Mouse (Mus musculus) hindbrain, embryonic 11.5 days (tissue): ENCODE data around the gene Polr3gl. TPM values are rescaled to one million over a fixed set of nuclear protein-coding genes. Genes with fewer than 3 reads are reported as not detected.

Experiments used
- ATAC-seq: fragments of 200-750 bp; cut with Nextera tagmentation; 2 replicates; pipeline ENCODE4 v1.8.0; 2017; ENCODE audit warnings: mild to moderate bottlenecking, moderate TSS enrichment, moderate library complexity; ENCODE audit not compliant: low FRiP score
- DNase-seq: peaks from one replicate; pipeline ENCODE4 v3.0.0-alpha.2; 2015; ENCODE audit warnings: low spot score
- H3K27ac ChIP-seq: fragments of 300-500 bp; sonication (generic); 2 replicates; pipeline ENCODE4 v1.5.1; 2014; ENCODE audit warnings: mild to moderate bottlenecking, low read depth, low read length
- H3K27me3 ChIP-seq: fragments of 300-500 bp; sonication (generic); 2 replicates; pipeline ENCODE4 v1.6.1; 2014; ENCODE audit warnings: mild to moderate bottlenecking, low read length, moderate library complexity, mixed read lengths; ENCODE audit not compliant: control insufficient read depth, insufficient read depth
- H3K36me3 ChIP-seq: fragments of 300-500 bp; sonication (generic); 2 replicates; pipeline ENCODE4 v1.6.1; 2014; ENCODE audit warnings: mild to moderate bottlenecking, low read length, moderate library complexity, mixed read lengths; ENCODE audit not compliant: control insufficient read depth, insufficient read depth
- H3K4me1 ChIP-seq: fragments of 300-500 bp; sonication (generic); replicated peaks from 2 replicates; pipeline ENCODE4 v1.6.1; 2014; ENCODE audit warnings: low read length, mixed read lengths; ENCODE audit not compliant: control insufficient read depth, insufficient read depth
- H3K4me2 ChIP-seq: fragments of 300-500 bp; sonication (generic); replicated peaks from 2 replicates; pipeline ENCODE4 v1.6.1; 2014; ENCODE audit warnings: mild to moderate bottlenecking, low read depth, low read length
- H3K4me3 ChIP-seq: fragments of 300-500 bp; sonication (generic); 2 replicates; pipeline ENCODE4 v1.5.1; 2014; ENCODE audit warnings: low read depth, low read length
- H3K9ac ChIP-seq: fragments of 300-500 bp; sonication (generic); 2 replicates; pipeline ENCODE4 v1.6.1; 2014; ENCODE audit warnings: low read depth, low read length
- H3K9me3 ChIP-seq: fragments of 300-500 bp; sonication (generic); 2 replicates; pipeline ENCODE4 v1.6.1; 2016; ENCODE audit warnings: low read length; ENCODE audit not compliant: control insufficient read depth
- WGBS: fragments of 180-500 bp; shearing (Covaris S2); extraction: QIAGEN DNeasy Blood & Tissue Kit; methylation state at CpG from one replicate; pipeline ENCODE4 v1.1.7; 2014; 5-methylcytosine and 5-hydroxymethylcytosine counted together
- polyA plus RNA-seq: library from polyadenylated mRNA; unstranded; fragments of >200 nt; fragmentation: Nextera tagmentation; extraction: Ambion mirVana; gene quantifications from 2 replicates; pipeline ENCODE4 v1.2.1, GENCODE M21; 2014

Polr3gl gene
- polyA plus RNA-seq, 1 experiment from 2014 or later = 15.4 TPM

DNA sequence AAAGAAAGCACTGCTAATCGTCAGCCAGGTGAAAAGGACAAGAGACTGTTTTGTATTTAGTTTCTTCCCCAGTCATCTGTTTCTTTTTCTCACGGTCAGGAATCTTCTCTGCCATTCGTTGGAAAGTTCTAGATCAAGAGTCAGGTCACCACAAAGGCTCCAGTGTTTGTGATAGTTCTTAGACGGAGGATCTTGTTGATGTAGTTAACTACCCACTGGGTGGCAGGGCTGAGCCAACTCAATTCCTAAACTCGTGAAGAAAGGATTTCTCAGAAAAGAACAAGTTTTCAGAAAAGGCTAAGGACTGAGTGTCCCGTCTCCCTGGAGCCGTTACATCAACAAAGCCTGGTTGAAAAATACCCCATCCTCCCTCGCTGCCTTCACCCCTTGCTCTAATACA is 42.8 kb downstream of the Polr3gl start:
- 25% methylated on average over 8 of the region's 8 CpGs for WGBS
- Histone ChIP-seq H3K27ac (no peak overlapping the region), H3K4me3 (no peak overlapping the region), H3K4me2 (no peak overlapping the region), H3K9ac (no peak overlapping the region), H3K27me3 (peaks cover 2% of the 10 kb centered on the region; the same call in 1 of the 2 replicates), H3K4me1 (no peaks in the 10 kb centered on the region), H3K36me3 (no peaks in the 10 kb centered on the region), H3K9me3 (no peaks in the 10 kb centered on the region)
- DNase-seq (peak; percentile 46), ATAC-seq (no peak)

DNA sequence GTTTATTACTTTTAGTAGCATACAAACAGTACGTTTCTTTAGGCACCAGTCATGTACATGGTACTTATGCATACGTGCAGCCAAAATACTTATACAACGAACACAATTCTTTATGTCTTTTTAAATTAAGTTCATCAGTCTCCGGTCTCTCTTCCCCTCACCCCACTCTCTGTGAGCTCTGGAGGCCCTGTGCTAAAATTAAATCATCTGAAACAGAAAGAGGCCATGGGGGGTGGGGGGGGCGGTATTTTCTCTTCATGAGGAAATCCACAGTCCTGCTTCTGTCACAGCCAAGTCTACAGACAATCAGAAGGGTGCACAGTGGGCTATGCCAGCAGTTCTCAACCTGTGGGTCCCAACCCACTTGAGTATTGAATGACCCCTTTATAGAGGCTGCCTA is 44.6 kb downstream of the Polr3gl start:
- Histone ChIP-seq H3K27ac (no peak overlapping the region), H3K9me3 (no peaks in the 10 kb centered on the region), H3K4me3 (no peak overlapping the region), H3K4me1 (no peaks in the 10 kb centered on the region), H3K4me2 (no peak overlapping the region), H3K27me3 (peaks cover 2% of the 10 kb centered on the region; the same call in 1 of the 2 replicates), H3K36me3 (no peaks in the 10 kb centered on the region), H3K9ac (no peak overlapping the region)
- ATAC-seq (no peak), DNase-seq (no peak)
- WGBS = 80% methylated on average over 5 of the region's 5 CpGs

DNA sequence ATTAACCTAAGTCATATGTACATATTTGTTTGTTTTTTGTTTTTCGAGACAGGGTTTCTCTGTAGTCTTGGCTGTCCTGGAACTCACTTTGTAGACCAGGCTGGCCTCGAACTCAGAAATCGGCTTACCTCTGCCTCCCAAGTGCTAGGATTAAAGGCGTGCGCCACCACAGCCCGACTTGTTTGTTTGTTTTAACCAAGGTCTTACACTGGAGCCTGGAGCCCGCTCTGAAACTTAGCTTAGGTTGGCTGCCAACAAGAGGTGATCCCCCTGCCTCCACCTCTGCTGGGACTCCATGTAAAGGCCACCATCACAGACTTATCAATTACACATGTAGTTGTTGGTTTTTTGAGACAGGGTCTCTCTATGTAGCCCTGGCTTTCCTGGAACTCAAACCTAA is 45.2 kb downstream of the Polr3gl start:
- WGBS = 83% methylated on average over 7 of the region's 7 CpGs
- Histone ChIP-seq H3K36me3 (no peaks in the 10 kb centered on the region), H3K4me3 (no peak overlapping the region), H3K27me3 (peaks cover 2% of the 10 kb centered on the region; the same call in 1 of the 2 replicates), H3K9ac (no peak overlapping the region), H3K4me1 (no peaks in the 10 kb centered on the region), H3K4me2 (no peak overlapping the region), H3K9me3 (no peaks in the 10 kb centered on the region), H3K27ac (no peak overlapping the region)
- DNase-seq = no peak
- no peak for ATAC-seq

DNA sequence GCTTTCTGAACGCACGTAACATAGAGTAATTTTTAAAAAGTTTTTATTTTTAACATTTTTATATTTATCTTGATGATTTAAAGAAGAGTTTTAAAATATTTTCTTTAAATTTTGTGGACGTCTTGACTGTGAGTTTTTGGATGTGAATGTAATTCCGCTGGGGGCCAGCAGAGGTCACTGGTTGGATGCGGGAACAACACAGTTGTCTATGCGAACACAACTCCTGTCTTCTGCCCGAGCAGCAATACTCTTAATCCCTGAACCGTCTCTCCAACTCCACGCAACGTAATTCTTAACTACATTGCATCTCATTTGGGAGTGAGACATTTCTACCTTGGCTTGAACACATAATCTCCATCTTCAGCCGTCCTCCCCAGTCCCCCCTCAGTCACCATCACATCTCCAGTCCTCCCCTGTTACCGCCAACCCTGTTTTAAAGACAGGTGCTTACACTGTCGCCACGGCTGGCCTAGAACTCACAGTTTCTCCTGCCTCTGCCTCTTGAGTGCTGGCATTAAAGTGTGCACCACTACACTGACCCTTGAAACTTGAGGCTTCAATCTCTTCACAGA is 46.5 kb downstream of the Polr3gl start:
- Histone ChIP-seq H3K27me3 (peaks cover 2% of the 10 kb centered on the region; the same call in 1 of the 2 replicates), H3K4me3 (no peak overlapping the region), H3K9me3 (no peaks in the 10 kb centered on the region), H3K4me2 (peak overlapping the region; percentile 30), H3K36me3 (no peaks in the 10 kb centered on the region), H3K27ac (no peak overlapping the region), H3K4me1 (no peaks in the 10 kb centered on the region), H3K9ac (no peak overlapping the region)
- ATAC-seq = 0 out of 2 replicates have a peak, but pooled peaks have one; percentile 43
- DNase-seq = peak; percentile 85
- WGBS = 13% methylated on average over 14 of the region's 14 CpGs

DNA sequence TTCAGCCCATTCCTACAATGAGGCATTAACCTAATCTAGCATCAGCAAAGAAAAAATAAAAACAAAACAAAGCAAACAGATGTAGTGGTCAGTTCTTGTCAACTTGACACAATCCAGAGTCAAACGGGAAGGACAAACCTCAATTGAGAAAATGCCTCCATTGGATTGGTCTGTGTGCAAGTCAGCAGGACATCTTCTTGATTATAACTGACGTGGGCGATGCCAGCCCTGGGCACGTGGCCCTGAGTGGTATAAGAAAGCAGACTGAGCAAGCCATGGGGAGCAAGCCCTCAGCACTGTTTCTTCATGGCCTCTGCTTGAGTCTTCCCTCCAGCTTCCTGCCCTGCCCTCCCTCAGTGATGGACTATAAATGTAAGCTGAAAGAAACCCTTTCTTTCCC is 47.1 kb downstream of the Polr3gl start:
- no peaks in the 10 kb centered on the region for H3K9me3 ChIP-seq
- H3K27ac ChIP-seq = no peak overlapping the region
- H3K4me3 ChIP-seq = no peak overlapping the region
- H3K9ac ChIP-seq = no peak overlapping the region
- H3K36me3 ChIP-seq = no peaks in the 10 kb centered on the region
- no peaks in the 10 kb centered on the region for H3K4me1 ChIP-seq
- peaks cover 2% of the 10 kb centered on the region; the same call in 1 of the 2 replicates for H3K27me3 ChIP-seq
- 47% methylated on average over 4 of the region's 4 CpGs for WGBS
- DNase-seq (no peak), ATAC-seq (no peak)
- H3K4me2 ChIP-seq = no peak overlapping the region

DNA sequence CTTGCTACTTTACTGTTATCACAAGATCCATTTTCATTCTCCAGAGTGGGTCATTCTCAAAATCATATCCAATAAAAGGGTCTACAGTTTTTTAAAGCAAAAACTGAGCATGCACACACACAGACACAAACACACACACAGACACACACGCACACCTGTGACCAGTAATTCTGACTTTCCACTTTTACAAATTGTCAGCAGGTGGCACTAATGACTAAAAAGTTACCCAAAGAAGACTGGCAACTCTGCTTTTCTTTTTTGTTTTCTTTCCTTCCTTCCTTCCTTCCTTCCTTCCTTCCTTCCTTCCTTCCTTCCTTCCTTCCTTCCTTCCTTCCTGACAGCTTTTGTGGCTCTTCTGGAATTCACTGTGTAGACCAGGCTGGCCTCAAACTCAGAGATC is 48.4 kb downstream of the Polr3gl start:
- no peaks in the 10 kb centered on the region for H3K9me3 ChIP-seq
- DNase-seq (no peak), ATAC-seq (no peak)
- no peaks in the 10 kb centered on the region for H3K4me1 ChIP-seq
- no peak overlapping the region for H3K4me2 ChIP-seq
- H3K27me3 ChIP-seq = peaks cover 2% of the 10 kb centered on the region; the same call in 1 of the 2 replicates
- H3K27ac ChIP-seq = no peak overlapping the region
- H3K9ac ChIP-seq = no peak overlapping the region
- WGBS = 64% methylated on average over 1 of the region's 1 CpGs
- H3K4me3 ChIP-seq = no peak overlapping the region
- no peaks in the 10 kb centered on the region for H3K36me3 ChIP-seq

DNA sequence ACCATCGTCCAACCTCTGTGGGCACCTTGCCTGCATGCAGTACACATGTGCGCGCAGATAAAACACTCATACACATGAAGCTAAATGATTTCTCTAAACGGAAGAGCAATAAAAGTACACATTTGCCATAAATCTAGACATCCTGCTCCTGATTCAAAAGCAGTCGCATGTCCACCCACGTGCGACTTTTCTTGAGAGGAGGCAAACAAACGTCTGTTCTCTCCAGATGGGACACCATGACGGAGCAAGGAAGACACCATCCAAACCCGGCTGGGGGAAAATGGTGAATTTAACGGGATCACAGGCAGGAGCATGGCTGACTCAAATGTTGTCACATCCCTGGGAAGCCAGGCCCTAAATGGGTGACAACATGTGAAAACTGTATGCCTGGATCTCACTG is 50.6 kb downstream of the Polr3gl start:
- Histone ChIP-seq H3K27ac (no peak overlapping the region), H3K36me3 (no peaks in the 10 kb centered on the region), H3K4me2 (no peak overlapping the region), H3K4me1 (no peaks in the 10 kb centered on the region), H3K4me3 (no peak overlapping the region), H3K9me3 (no peaks in the 10 kb centered on the region), H3K27me3 (peaks cover 2% of the 10 kb centered on the region; the same call in 1 of the 2 replicates), H3K9ac (no peak overlapping the region)
- DNase-seq = no peak
- WGBS = 90% methylated on average over 11 of the region's 11 CpGs
- ATAC-seq = no peak

DNA sequence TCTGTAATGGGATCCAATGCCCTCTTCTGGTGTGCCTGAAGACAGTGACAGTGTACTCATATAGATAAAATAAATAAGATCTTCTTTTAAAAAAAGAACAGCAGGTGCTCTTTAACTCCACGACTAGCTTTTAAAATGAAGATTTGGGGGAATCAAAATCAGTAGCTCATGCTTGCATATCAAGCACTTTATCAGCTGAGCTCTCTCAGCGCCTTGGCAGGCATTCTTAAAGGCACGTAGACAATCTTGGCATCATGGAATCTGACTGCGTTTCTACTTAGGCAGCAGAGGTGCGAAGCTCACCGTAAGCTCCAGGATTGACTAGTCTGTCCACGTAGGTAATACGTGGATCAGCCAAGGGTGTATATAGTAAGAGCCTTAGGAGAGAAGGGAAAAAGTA is 51.4 kb downstream of the Polr3gl start:
- no peaks in the 10 kb centered on the region for H3K9me3 ChIP-seq
- no peak for ATAC-seq
- no peak overlapping the region for H3K4me2 ChIP-seq
- no peaks in the 10 kb centered on the region for H3K4me1 ChIP-seq
- no peak overlapping the region for H3K4me3 ChIP-seq
- H3K27me3 ChIP-seq = peaks cover under 1% of the 10 kb centered on the region; the same call in 1 of the 2 replicates
- WGBS = 79% methylated on average over 8 of the region's 8 CpGs
- no peak overlapping the region for H3K27ac ChIP-seq
- H3K36me3 ChIP-seq = no peaks in the 10 kb centered on the region
- DNase-seq = no peak
- no peak overlapping the region for H3K9ac ChIP-seq

DNA sequence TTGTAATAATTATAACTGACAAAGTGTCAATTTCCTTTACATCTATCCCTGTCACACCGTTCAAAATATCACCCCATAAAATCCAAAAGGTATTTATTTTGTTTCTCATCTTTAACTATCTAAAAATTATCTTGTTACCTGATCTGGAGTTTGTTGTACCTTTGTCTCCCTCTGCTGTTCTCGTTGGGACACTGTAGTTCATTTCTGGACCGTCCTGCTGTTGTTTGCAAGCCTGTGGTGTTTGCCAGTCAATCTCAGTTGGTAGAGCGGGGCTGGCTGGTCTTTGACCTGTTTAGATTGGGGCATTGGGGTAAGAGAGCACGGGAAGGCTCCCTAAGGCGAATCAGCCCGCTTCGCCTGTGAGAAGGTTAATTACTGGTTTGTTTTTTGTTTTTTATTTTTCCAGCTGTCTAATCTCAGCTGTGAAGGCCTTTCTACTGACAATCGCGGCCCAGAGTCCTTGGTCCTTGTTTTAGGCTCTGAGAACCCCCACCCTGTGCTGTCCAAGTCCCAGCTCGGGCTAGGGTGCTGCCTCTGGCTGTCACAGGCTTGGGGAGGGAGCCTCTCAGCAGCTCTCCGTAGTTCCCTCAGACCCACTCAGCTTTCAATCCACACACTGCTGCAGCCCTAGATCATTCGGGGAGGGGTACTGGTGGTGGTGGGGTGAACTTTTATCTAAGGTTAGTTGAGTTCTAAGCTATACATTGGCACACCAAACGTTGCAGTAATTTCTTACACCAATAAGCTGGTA is 52.5 kb downstream of the Polr3gl start:
- 17% methylated on average over 14 of the region's 14 CpGs for WGBS
- Histone ChIP-seq H3K36me3 (no peaks in the 10 kb centered on the region), H3K27me3 (no peaks in the 10 kb centered on the region), H3K4me1 (no peaks in the 10 kb centered on the region), H3K27ac (no peak overlapping the region), H3K4me3 (no peak overlapping the region), H3K4me2 (no peak overlapping the region), H3K9me3 (no peaks in the 10 kb centered on the region), H3K9ac (no peak overlapping the region)
- ATAC-seq = no peak
- peak; percentile 38 for DNase-seq
